Mouse (Mus musculus) C2C12 (cell line): ENCODE results near the gene Nfya.

Source experiments
- CEBPB ChIP-seq: IDR thresholded peaks from one replicate; pipeline ENCODE4 v1.6.1; 2011; ENCODE audit warnings: low read depth, mild to moderate bottlenecking, control low read depth, moderate library complexity
- CTCF ChIP-seq: IDR thresholded peaks from one replicate; pipeline ENCODE4 v1.5.1; 2011; ENCODE audit not compliant: control insufficient read depth, insufficient read depth, insufficient read length
- FOSL1 ChIP-seq: IDR thresholded peaks from one replicate; pipeline ENCODE4 v1.8.0; 2011; ENCODE audit warnings: mild to moderate bottlenecking, low read length; ENCODE audit not compliant: poor library complexity, insufficient read depth, severe bottlenecking
- MAX ChIP-seq: IDR thresholded peaks from one replicate; pipeline ENCODE4 v1.6.1; 2011; ENCODE audit warnings: mild to moderate bottlenecking, control low read depth
- MYOD1 ChIP-seq: IDR thresholded peaks from one replicate; pipeline ENCODE4 v1.6.1; 2011; ENCODE audit warnings: low read depth; ENCODE audit not compliant: control insufficient read depth, insufficient read length
- MYOG ChIP-seq: IDR thresholded peaks from one replicate; pipeline ENCODE4 v1.6.1; 2011; ENCODE audit not compliant: control insufficient read depth, insufficient read length; ENCODE audit errors: extremely low read depth
- USF1 ChIP-seq: IDR thresholded peaks from one replicate; pipeline ENCODE4 v1.6.1; 2011; ENCODE audit warnings: low read depth, mild to moderate bottlenecking, control low read depth, moderate library complexity

DNA sequence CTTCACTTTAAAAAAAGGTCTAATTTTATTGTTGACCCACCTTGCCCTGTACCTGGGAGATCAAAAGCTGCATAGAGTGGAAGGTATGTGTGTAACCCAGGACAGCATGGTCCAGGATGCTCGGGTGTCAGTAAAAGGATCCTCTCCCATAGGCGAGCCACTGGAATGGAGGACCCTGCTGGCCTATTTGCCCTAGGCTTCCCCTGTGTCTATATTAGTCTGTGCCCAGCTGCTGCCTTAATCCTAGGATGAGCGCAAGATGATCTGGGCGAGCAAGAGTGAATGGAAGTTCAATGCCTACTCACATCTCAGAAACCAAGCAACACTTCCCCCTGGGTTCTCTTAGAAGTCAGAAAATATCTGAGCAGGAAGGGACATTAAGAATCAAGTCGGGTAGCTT lies 21.3 kb upstream of the Nfya start:
- TF ChIP-seq CTCF (no peak), MAX (no peak), USF1 (no peak), CEBPB (no peak), MYOD1 (no peak), MYOG (no peak), FOSL1 (no peak)
